Mouse (Mus musculus) brain, embryonic 14.5 days (tissue): Measurements from ENCODE around the gene Tob2. TPM values are rescaled to one million over a fixed set of nuclear protein-coding genes. Genes with fewer than 3 reads are reported as not detected.
A peak's percentile ranks its signal among the peaks of the same experiment; 100 is the strongest.

ENCODE experiments used
- DNase-seq: peaks from one replicate; pipeline ENCODE4 v3.0.0-alpha.2; 2011; ENCODE audit warnings: low read depth
- CTCF ChIP-seq: fragments of 200-500 bp; IDR thresholded peaks from 2 replicates; pipeline ENCODE4 v1.5.1; 2012; ENCODE audit warnings: inconsistent platforms, mild to moderate bottlenecking, moderate library complexity, borderline replicate concordance; ENCODE audit not compliant: insufficient read depth, insufficient read length; ENCODE audit errors: extremely low read depth
- POLR2A ChIP-seq: fragments of 200-500 bp; IDR thresholded peaks from 2 replicates; pipeline ENCODE4 v1.6.1; 2012; ENCODE audit warnings: mild to moderate bottlenecking, inconsistent platforms, borderline replicate concordance; ENCODE audit not compliant: poor library complexity, insufficient read depth, insufficient read length, severe bottlenecking; ENCODE audit errors: extremely low read depth
- polyA plus RNA-seq: library from polyadenylated mRNA; depleted of rRNA; stranded (reverse); fragments of >200 nt; gene quantifications from 2 replicates; pipeline ENCODE4 v1.2.3, GENCODE M21; 2012

Tob2 gene
- polyA plus RNA-seq, 1 experiment = 15.4 TPM

- DNase-seq = no peak
- TF ChIP-seq CTCF (no peak), POLR2A (no peak)
These were observed 876 bp downstream of the Tob2 start for GRCm38 (mm10) chr15:81857724-81858116.

GRCm38 (mm10) chr15:81856938-81857723, 1.5 kb downstream of the Tob2 start:
- no peak for TF ChIP-seq CTCF
- TF ChIP-seq POLR2A = no peak
- peak; percentile 60 for DNase-seq

GRCm38 (mm10) chr15:81856030-81856790, 2.4 kb downstream of the Tob2 start:
- TF ChIP-seq CTCF (no peak), POLR2A (no peak)
- DNase-seq = peak; percentile 98

- no peak for DNase-seq
These were observed 5.5 kb downstream of the Tob2 start for GRCm38 (mm10) chr15:81853081-81853480.

GRCm38 (mm10) chr15:81852411-81853000, 6.1 kb downstream of the Tob2 start:
- no peak for TF ChIP-seq POLR2A
- no peak for TF ChIP-seq CTCF
- no peak for DNase-seq

More at GRCm38 (mm10) chr15:81853081-81853480, 5.5 kb downstream of the Tob2 start:
- no peak for TF ChIP-seq CTCF
- TF ChIP-seq POLR2A = no peak

GRCm38 (mm10) chr15:81851375-81851774, 7.2 kb downstream of the Tob2 start:
- TF ChIP-seq POLR2A = no peak
- DNase-seq = no peak

GRCm38 (mm10) chr15:81850718-81851117, 7.9 kb downstream of the Tob2 start:
- no peak for TF ChIP-seq CTCF
- TF ChIP-seq POLR2A = no peak
- no peak for DNase-seq

GRCm38 (mm10) chr15:81849104-81849503, 9.5 kb downstream of the Tob2 start:
- no peak for DNase-seq
- no peak for TF ChIP-seq POLR2A
- TF ChIP-seq CTCF = no peak

- no peak for TF ChIP-seq POLR2A
- TF ChIP-seq CTCF = peak; percentile 67; the same call in 1 of the 2 replicates
- peak; percentile 47 for DNase-seq
These were observed 10.3 kb downstream of the Tob2 start for GRCm38 (mm10) chr15:81848301-81848700.

GRCm38 (mm10) chr15:81847861-81848260, 10.7 kb downstream of the Tob2 start:
- TF ChIP-seq POLR2A = no peak
- no peak for DNase-seq

GRCm38 (mm10) chr15:81847161-81847560, 11.4 kb downstream of the Tob2 start:
- DNase-seq = no peak
- TF ChIP-seq POLR2A = no peak
- no peak for TF ChIP-seq CTCF
